Mouse (Mus musculus): Measurements from ENCODE around the gene Gdf11.

DNA sequence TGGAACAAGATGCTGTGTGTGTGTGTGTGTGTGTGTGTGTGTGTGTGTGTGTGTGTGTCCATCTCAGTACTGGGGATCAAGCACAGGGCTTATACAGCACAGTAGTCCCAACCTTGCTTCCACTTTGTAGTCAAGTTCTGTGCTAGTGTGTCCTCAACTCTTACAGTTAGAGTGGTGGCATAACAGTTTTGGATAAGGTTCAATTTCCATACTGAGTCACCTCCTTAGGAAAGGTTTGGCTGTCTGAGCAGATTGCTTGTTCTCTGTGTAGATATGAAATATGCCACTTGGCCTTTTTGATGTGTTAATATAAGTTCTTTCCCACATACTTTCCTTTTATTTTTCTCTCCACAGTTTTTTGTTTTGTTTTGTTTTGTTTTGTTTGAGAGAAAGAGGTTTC is 13.2 kb downstream of the Gdf11 start:
- TF ChIP-seq CTCF (IDR thresholded peaks at IDR 0.05) (no peak), POLR2A (IDR thresholded peaks at IDR 0.05; ENCODE audit: insufficient read depth, low read depth, low read length) (no peak)

Measured in heart, adult 2 months (tissue).